Mouse (Mus musculus) testis, adult 2 months (tissue): Measurements from ENCODE around the gene Zfp706.

Experiments used
- CTCF ChIP-seq: fragments of 200-500 bp; IDR thresholded peaks from 2 replicates; pipeline ENCODE4 v1.5.1; 2012; ENCODE audit warnings: low read depth, mild to moderate bottlenecking, inconsistent platforms, low read length, moderate library complexity; ENCODE audit not compliant: control insufficient read depth, insufficient read depth, insufficient replicate concordance
- POLR2A ChIP-seq: fragments of 200-500 bp; IDR thresholded peaks from 2 replicates; pipeline ENCODE4 v1.6.1; 2012; ENCODE audit warnings: low read depth, mild to moderate bottlenecking, inconsistent platforms, low read length, moderate library complexity; ENCODE audit not compliant: control insufficient read depth

DNA sequence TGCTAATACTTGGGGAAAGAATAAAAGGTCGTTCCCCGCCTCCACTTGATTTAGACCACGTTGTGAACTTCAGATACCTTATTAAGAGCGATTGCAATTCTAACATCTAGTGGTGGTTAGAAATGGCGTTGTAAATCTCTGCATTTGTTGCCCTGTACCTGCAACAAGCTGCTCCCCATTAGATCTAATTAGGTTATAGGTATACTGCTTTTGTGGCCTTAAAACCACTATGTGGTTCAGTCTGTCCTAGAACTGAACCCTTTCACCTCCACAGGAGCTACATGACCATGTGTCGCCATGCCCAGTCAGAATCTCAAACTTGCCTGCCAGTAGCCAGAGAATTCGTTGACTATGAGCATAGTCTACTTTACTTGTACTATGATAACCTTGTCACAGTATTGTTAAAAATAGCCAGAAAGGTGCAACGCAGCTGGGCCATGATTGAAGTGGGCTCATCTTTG is 416 bp upstream of the Zfp706 start:
- TF ChIP-seq POLR2A (no peak), CTCF (no peak)
